Mouse (Mus musculus) bone marrow macrophage, adult 2 months (primary cell): Measurements from ENCODE around the gene Cyp2d10.
"Not testable (repeated sequence)": the region's sequence is repeated elsewhere in the genome, so short reads cannot be mapped to it uniquely, and the experiment has no call there.

Experiments used
- CTCF ChIP-seq: IDR thresholded peaks from 2 replicates; pipeline ENCODE4 v1.5.1; 2012; ENCODE audit warnings: low read depth, mild to moderate bottlenecking, low read length, moderate library complexity
- POLR2A ChIP-seq: IDR thresholded peaks from 2 replicates; pipeline ENCODE4 v1.6.1; 2012; ENCODE audit warnings: mild to moderate bottlenecking, low read depth, low read length, borderline replicate concordance

- not testable (repeated sequence) for TF ChIP-seq POLR2A, CTCF
Measured at GRCm38 (mm10) chr15:82389916-82390315, 17.1 kb downstream of the Cyp2d10 start.
